Mouse (Mus musculus) embryonic facial prominence, embryonic 13.5 days (tissue): ENCODE measurements at regions not wholly inside any gene's neighbourhood (a gene's known extent, or its start where the extent isn't known, plus 50 kb on each side); places are given as distances from the start of the nearest gene placed in this dataset.

Experiments
- ATAC-seq: fragments of 200-750 bp; cut with Nextera tagmentation; 2 replicates; pipeline ENCODE4 v1.8.0; 2017; ENCODE audit warnings: low read depth; ENCODE audit not compliant: insufficient number of reproducible peaks, insufficient read depth, low FRiP score, low TSS enrichment
- H3K27ac ChIP-seq: fragments of 300-500 bp; sonication (generic); 2 replicates; pipeline ENCODE4 v1.5.1; 2015; ENCODE audit warnings: moderate library complexity, mild to moderate bottlenecking, inconsistent platforms
- H3K27me3 ChIP-seq: fragments of 300-500 bp; sonication (generic); 2 replicates; pipeline ENCODE4 v1.6.1; 2015; ENCODE audit warnings: mild to moderate bottlenecking, inconsistent platforms
- H3K36me3 ChIP-seq: fragments of 300-500 bp; sonication (generic); 2 replicates; pipeline ENCODE4 v1.6.1; 2015; ENCODE audit warnings: mild to moderate bottlenecking, inconsistent platforms
- H3K4me1 ChIP-seq: fragments of 300-500 bp; sonication (generic); 2 replicates; pipeline ENCODE4 v1.6.1; 2015; ENCODE audit warnings: inconsistent platforms
- H3K4me2 ChIP-seq: fragments of 300-500 bp; sonication (generic); 2 replicates; pipeline ENCODE4 v1.6.1; 2015; ENCODE audit warnings: moderate library complexity, mild to moderate bottlenecking, inconsistent platforms
- H3K4me3 ChIP-seq: fragments of 300-500 bp; sonication (generic); 2 replicates; pipeline ENCODE4 v1.5.1; 2015; ENCODE audit warnings: mild to moderate bottlenecking, inconsistent platforms
- H3K9ac ChIP-seq: fragments of 300-500 bp; sonication (generic); 2 replicates; pipeline ENCODE4 v1.6.1; 2015; ENCODE audit warnings: mild to moderate bottlenecking, inconsistent platforms
- H3K9me3 ChIP-seq: fragments of 300-500 bp; sonication (generic); 2 replicates; pipeline ENCODE4 v1.6.1; 2016; ENCODE audit warnings: inconsistent platforms
- WGBS: fragments of 180-500 bp; shearing (Covaris S2); methylation state at CpG from one replicate; pipeline ENCODE4 v1.1.7; 2015; ENCODE audit warnings: mixed read lengths; 5-methylcytosine and 5-hydroxymethylcytosine counted together

DNA sequence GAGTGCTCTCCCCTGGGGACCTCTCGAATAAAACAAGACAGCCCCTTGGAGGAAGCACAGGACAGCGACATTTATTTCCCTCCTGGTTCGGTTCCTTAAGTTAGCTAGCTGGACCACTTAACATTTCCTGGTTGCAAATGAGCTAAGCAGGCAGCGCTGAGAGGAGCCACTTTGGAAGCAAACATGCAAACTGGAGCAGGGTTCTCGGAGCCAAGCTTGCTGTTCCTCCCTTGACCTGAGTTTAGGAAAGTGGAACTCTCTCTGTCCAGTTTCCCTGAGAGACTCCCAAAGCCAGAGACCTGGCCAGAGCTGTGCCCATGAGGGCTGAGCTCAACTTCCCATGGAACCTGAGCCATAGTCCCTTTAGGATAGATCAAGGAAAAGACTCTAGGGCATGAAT is 219.4 kb upstream of the Mgmt start:
- no peaks in the 10 kb centered on the region for H3K36me3 ChIP-seq
- 55% methylated on average over 5 of the region's 5 CpGs for WGBS
- no peaks in the 10 kb centered on the region for H3K9me3 ChIP-seq
- no peak overlapping the region for H3K4me2 ChIP-seq
- ATAC-seq, result no peak
- no peak overlapping the region for H3K4me3 ChIP-seq
- no peak overlapping the region for H3K27ac ChIP-seq
- H3K4me1 ChIP-seq, result 0 out of 2 replicates have a peak, but pooled peaks cover 3% of the 10 kb centered on the region
- no peak overlapping the region for H3K9ac ChIP-seq
- peaks cover 47% of the 10 kb centered on the region for H3K27me3 ChIP-seq

DNA sequence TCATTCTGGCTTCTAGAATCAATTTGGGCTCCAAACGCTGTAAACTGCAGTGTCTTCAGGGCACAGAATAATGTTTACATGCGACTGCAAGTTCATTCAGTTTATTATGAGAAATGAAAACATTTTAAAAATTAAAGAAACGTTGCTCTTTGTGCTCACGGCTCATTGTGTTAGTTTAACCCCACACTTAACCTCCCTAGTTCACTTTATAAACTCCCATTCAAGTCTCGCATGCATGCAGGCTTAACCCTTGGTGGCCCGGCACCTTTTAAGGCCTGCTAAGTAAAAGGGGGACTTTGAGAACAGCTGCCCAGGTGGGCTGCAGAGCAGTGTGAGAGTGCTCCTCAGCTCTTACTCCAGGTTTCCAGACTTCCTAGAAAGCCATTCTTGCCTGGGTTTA is 218.3 kb upstream of the Mgmt start:
- Histone ChIP-seq H3K27ac (no peak overlapping the region), H3K27me3 (peaks cover 54% of the 10 kb centered on the region), H3K9ac (no peak overlapping the region), H3K36me3 (no peaks in the 10 kb centered on the region), H3K9me3 (no peaks in the 10 kb centered on the region), H3K4me2 (no peak overlapping the region), H3K4me3 (no peak overlapping the region), H3K4me1 (0 out of 2 replicates have a peak, but pooled peaks cover 3% of the 10 kb centered on the region)
- 24% methylated on average over 6 of the region's 6 CpGs for WGBS
- ATAC-seq, result no peak

DNA sequence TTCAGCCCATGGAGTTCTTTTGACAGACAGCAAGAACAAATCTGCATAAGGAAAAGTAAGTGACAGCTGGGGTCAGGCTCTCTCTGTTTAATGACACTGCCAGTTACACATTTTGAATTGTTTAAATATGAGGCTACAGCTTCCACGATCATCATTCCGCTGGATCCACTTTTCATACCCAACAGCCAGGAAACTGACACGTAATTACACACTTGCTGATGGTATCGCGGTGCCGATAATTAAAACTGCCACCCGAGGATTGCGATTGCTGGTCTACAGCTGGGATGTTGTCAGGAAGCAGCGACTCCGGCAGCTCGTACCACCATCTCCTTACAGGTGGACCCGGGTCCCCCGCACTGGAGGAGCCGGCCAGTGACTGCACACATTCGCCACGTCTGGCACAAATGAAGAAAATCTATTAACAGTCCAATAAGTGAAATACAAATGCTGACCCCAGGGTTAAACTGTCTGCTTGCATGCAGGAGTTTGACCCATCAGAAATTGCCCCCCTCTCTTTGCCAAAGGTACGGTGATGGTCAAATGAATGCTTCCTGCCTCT is 217.3 kb upstream of the Mgmt start:
- Histone ChIP-seq H3K36me3 (no peaks in the 10 kb centered on the region), H3K4me1 (0 out of 2 replicates have a peak, but pooled peaks cover 3% of the 10 kb centered on the region), H3K9me3 (no peaks in the 10 kb centered on the region), H3K9ac (no peak overlapping the region), H3K4me2 (no peak overlapping the region), H3K4me3 (no peak overlapping the region), H3K27ac (no peak overlapping the region), H3K27me3 (peaks cover 54% of the 10 kb centered on the region)
- whole genome bisulfite sequencing, result 71% methylated on average over 17 of the region's 17 CpGs
- ATAC-seq, result no peak

DNA sequence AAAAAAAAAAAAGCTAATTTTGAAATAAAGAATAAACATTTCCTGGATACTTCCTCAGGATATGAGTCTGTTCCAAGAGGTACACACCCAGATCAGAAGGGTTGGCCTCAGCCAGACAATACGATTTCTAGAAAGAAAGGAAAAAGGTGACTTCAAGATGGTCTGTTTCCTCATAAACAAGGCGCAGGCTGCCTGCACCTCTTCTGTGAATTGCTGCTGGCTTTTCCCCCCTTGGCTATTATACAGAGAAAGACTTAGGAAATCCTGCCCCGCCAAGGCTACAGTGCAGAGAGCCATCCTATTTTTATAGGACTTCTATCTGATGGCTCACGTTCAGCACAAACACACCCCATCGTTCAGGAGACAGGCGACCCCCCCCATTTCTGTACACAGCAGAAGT is 204.8 kb upstream of the Mgmt start:
- Histone ChIP-seq H3K4me3 (no peak overlapping the region), H3K27ac (no peak overlapping the region), H3K4me2 (peak overlapping the region; percentile 44), H3K9ac (0 out of 2 replicates have a peak overlapping the region, but pooled peaks have one; percentile 11), H3K27me3 (peaks cover 33% of the 10 kb centered on the region), H3K4me1 (peaks cover 17% of the 10 kb centered on the region), H3K36me3 (no peaks in the 10 kb centered on the region), H3K9me3 (no peaks in the 10 kb centered on the region)
- WGBS, result 29% methylated on average over 6 of the region's 6 CpGs
- no peak for ATAC-seq

DNA sequence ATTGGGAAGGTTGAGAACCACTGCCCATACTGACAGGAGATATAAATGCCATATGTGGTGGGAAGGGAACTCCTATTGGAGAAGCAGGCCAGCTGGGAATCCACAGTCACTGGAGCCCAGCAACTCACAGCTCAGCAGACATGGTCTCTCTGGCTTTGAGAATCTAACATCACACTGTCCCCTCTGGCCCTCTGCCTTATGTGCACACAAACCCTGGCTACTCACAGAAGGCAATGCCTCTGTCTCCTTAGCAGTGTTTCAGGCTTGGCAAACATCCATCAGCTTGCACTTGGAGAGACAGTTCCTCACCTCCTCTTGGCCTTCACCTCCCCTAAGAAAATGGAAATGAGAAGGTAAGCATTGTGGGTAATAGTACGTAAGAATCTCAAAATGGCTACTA is 188.2 kb upstream of the Mgmt start:
- H3K9ac ChIP-seq, result no peak overlapping the region
- H3K27ac ChIP-seq, result no peak overlapping the region
- H3K4me3 ChIP-seq, result no peak overlapping the region
- no peak for ATAC-seq
- no peak overlapping the region for H3K4me2 ChIP-seq
- no peaks in the 10 kb centered on the region for H3K9me3 ChIP-seq
- WGBS, result 91% methylated on average over 1 of the region's 1 CpGs
- H3K27me3 ChIP-seq, result no peaks in the 10 kb centered on the region
- H3K4me1 ChIP-seq, result 0 out of 2 replicates have a peak, but pooled peaks cover 3% of the 10 kb centered on the region
- no peaks in the 10 kb centered on the region for H3K36me3 ChIP-seq

DNA sequence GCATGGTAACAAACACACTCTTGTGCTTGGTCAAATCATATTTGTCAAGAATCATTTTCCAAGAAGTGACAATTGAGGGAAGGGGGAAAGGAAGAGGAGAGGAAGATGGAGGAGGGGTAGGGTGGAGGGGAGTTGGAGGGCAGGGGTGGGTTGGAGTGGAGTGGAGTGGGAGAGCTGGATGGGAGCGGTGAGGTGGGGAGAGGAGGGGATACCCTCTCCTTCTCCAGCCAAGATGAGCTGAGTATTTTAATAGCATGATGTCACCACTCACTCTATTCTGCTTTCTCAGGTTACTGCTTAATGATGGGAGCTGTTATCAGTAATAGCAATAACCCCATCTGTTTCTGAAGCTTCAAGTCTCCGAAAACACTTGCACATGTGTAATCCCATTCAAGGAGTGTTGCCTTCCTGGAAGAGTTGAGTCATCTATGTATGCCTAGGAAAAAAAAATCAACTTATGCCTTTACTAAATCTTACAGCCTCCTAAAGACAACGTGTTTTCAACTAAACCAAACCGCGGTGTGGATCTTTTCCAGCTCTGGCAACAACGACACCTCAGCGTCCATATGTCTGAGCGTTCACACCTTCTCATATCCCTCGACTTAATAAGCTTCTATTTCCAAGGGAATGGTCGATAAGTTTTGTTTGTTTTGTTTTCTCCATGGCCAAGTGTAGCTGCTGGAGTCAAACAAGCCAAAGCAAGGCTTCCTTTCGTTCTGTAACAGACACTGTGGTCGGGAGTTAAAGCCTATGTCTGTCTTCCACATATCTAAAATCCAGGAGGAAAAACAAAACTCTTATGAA is 187.0 kb upstream of the Mgmt start:
- no peaks in the 10 kb centered on the region for H3K36me3 ChIP-seq
- WGBS, result 63% methylated on average over 12 of the region's 12 CpGs
- no peaks in the 10 kb centered on the region for H3K27me3 ChIP-seq
- no peak overlapping the region for H3K4me3 ChIP-seq
- 0 out of 2 replicates have a peak, but pooled peaks cover 3% of the 10 kb centered on the region for H3K4me1 ChIP-seq
- H3K9me3 ChIP-seq, result no peaks in the 10 kb centered on the region
- no peak overlapping the region for H3K27ac ChIP-seq
- H3K4me2 ChIP-seq, result no peak overlapping the region
- H3K9ac ChIP-seq, result no peak overlapping the region
- ATAC-seq, result no peak

DNA sequence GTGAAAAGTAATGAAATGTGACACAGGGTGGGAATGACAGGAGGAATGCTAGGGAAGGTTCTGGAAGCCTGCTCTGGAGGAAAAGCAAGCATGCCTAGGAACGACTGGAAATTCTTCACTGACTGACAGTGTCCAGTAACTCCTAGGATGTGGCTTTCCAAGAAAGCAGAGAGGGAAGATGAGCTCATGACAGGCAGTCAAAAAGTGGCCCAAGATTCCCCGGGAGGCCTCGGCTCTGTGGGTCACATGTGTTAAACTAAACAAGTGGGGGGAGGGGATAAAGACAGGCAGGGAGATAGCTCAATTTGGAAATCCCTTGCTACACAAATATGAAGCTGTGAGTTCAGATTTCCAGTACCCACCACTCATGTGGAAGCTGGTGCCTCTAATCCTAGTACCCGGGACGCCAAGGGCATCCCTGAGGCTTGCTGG is 186.4 kb upstream of the Mgmt start:
- Histone ChIP-seq H3K9me3 (no peaks in the 10 kb centered on the region), H3K9ac (no peak overlapping the region), H3K36me3 (no peaks in the 10 kb centered on the region), H3K4me2 (no peak overlapping the region), H3K27ac (no peak overlapping the region), H3K4me3 (no peak overlapping the region), H3K27me3 (no peaks in the 10 kb centered on the region), H3K4me1 (peaks cover 4% of the 10 kb centered on the region)
- WGBS, result 44% methylated on average over 5 of the region's 5 CpGs
- no peak for ATAC-seq

DNA sequence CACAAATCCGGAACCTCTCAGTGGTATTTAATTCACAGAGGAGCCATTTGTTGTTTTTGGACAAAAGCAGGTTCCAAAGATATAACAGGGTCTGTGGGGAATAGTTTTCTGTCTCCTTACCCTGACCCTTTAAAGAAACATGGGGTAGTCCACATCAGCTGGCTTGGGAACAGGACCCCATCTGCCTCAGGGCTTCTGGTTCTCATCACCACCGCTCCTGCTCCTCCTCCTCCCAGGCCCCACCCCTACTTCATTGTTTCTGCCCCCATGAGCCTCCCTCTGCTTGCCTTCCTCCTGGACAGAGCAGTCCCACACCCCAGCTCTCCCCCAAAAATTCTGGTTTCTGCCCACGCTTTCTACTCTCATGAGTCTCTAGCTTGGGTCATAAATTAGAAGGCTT is 183.8 kb upstream of the Mgmt start:
- Histone ChIP-seq H3K4me2 (no peak overlapping the region), H3K9me3 (no peaks in the 10 kb centered on the region), H3K36me3 (no peaks in the 10 kb centered on the region), H3K27ac (no peak overlapping the region), H3K4me3 (no peak overlapping the region), H3K9ac (no peak overlapping the region), H3K27me3 (no peaks in the 10 kb centered on the region), H3K4me1 (peaks cover 7% of the 10 kb centered on the region)
- 68% methylated on average over 3 of the region's 3 CpGs for WGBS
- no peak for ATAC-seq

DNA sequence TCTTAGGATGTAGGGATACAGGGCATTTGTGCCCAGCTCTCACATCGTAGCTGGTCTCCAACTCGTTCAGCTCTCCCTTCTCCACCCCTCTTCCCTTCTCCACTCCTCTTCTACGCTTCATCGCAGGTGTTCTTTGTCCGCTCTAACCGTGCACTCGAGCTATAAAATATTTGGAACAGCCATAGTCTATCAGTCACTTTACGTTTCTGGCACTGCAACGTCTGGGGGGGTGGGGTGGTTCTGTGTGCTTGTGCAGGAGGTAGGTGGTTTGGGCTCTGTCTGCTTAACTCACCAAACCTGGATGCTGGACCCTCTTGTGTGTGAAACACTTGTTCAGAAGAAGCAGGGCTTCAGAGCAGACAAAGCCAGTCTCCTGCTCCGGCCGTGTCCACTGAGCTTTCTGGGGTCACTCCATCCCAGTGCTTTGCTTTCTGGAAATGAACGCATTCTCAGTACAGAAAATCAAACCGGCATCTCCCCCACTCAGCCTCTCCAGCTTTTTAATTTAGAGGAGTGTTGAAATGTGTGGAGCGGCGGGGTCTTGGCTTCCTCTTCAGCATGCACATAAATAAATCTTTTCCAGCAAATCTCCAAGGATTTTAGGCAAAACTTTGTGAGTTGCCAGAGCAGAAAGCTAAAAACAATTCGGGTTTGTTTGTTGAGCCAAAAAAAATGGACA is 181.3 kb upstream of the Mgmt start:
- H3K4me3 ChIP-seq, result no peak overlapping the region
- H3K9me3 ChIP-seq, result no peaks in the 10 kb centered on the region
- ATAC-seq, result no peak
- H3K36me3 ChIP-seq, result no peaks in the 10 kb centered on the region
- H3K27ac ChIP-seq, result 0 out of 2 replicates have a peak overlapping the region, but pooled peaks have one; percentile 30
- no peaks in the 10 kb centered on the region for H3K27me3 ChIP-seq
- WGBS, result 69% methylated on average over 16 of the region's 16 CpGs
- H3K9ac ChIP-seq, result no peak overlapping the region
- H3K4me1 ChIP-seq, result peaks cover 4% of the 10 kb centered on the region
- no peak overlapping the region for H3K4me2 ChIP-seq

DNA sequence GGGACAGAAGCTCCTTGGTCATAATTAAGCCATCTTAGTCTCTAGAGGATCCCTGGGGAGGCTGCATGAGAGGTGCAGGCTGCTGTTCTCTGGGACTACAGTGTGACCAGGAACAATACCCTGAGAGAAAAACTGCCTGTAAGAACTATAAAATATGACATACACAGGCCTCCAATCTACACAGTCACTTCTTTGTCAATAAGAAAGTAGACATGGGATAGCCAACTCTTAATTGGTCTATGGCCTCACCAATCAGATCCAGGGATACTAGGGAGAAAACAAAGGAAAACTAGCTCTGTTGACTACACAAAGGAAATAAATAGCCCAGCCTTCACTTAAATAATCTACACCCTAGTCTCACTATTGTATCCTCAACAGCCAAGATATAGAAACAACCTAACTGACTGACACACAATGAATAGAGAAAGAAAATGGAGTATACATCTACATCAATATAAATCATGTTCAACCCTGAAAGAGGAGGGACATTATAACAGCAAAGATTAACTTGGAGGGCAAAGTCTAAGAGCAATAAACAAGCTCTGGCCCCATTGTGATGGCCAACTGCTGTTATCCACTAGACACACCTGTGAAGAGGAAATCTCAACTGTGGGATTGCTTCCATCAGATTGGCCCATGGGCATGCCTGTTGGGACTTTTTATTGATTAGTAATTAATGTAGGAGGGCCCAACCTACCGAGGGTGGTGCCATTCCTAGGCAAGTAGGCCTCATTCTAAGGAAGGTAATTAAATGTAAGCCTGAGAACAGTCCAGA is 166.6 kb upstream of the Mgmt start:
- Histone ChIP-seq H3K36me3 (no peaks in the 10 kb centered on the region), H3K4me2 (no peak overlapping the region), H3K27ac (no peak overlapping the region), H3K9me3 (no peaks in the 10 kb centered on the region), H3K27me3 (no peaks in the 10 kb centered on the region), H3K4me1 (no peaks in the 10 kb centered on the region), H3K4me3 (no peak overlapping the region), H3K9ac (no peak overlapping the region)
- WGBS, result 70% methylated on average over 1 of the region's 1 CpGs
- ATAC-seq, result no peak

DNA sequence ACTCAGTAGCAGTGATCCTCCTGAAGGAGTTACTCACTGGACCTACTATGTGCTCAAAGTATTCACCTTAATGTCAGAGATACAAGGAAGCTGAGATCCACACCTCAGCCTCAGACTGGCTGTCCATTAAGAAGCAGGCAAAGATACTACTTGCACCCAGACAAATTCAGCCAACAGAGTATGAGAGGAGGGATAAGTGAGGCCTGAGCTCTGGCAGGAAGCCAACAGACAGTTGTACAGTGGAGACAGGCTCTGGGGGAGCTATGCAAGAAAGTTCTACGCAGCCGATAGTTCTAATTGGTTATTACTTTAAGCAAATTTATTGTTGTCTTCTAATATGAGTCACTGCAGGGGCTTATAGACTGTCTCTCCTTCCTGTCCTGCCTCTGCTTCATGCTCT is 152.2 kb upstream of the Mgmt start:
- Histone ChIP-seq H3K9ac (no peak overlapping the region), H3K4me2 (no peak overlapping the region), H3K4me1 (peaks cover 9% of the 10 kb centered on the region; the same call in 1 of the 2 replicates), H3K27ac (no peak overlapping the region), H3K27me3 (no peaks in the 10 kb centered on the region), H3K9me3 (no peaks in the 10 kb centered on the region), H3K4me3 (no peak overlapping the region), H3K36me3 (no peaks in the 10 kb centered on the region)
- WGBS, result 85% methylated on average over 2 of the region's 2 CpGs
- no peak for ATAC-seq
